Mouse (Mus musculus) naive thymus-derived CD4-positive, alpha-beta T cell, adult 5 months (primary cell): ENCODE results near the gene Ube2d3. TPM values are rescaled to one million over a fixed set of nuclear protein-coding genes. Genes with fewer than 3 reads are reported as not detected.

ENCODE experiments used
- polyA plus RNA-seq: library from polyadenylated mRNA; unstranded; fragments of 100-300 nt; shearing (Covaris generic); gene quantifications from one replicate; pipeline ENCODE4 v1.2.1, GENCODE M21; 2017

Gene Ube2d3
- 919 TPM for polyA plus RNA-seq

GRCm38 (mm10) chr3:135437758-135438495, at the start of gene Ube2d3:
Ube2d3 (plus strand) TSS chr3:135438149.

GRCm38 (mm10) chr3:135423608-135424212, 14.2 kb upstream of the Ube2d3 start, which contains the start of gene Cisd2:
Cisd2 (minus strand) TSS chr3:135423925.

GRCm38 (mm10) chr3:135485128-135485899, 47.4 kb downstream of the Ube2d3 start, which contains the start of gene Manba:
Manba (plus strand) TSS chr3:135485611.

Other genes with a start within 250 kb of the Ube2d3 start
- 0.61 TPM for gene Cenpe, start 225.6 kb upstream of the Ube2d3 start, polyA plus RNA-seq
- not detected for gene Bdh2, start 156.9 kb upstream of the Ube2d3 start, polyA plus RNA-seq
- gene Slc9b2, start 130.4 kb upstream of the Ube2d3 start, polyA plus RNA-seq: 1.3 TPM
- 0.35 TPM for gene Slc9b1, start 90.1 kb upstream of the Ube2d3 start, polyA plus RNA-seq
- gene Cisd2, start 14.2 kb upstream of the Ube2d3 start, polyA plus RNA-seq: 142 TPM
- 17.8 TPM for gene Manba, start 47.5 kb downstream of the Ube2d3 start, polyA plus RNA-seq